ENCODE assay signal across 13 mouse cellular contexts in genomic region chr5:12674134-12674533, GRCm38 (mm10).
"Had no signal": no experiment of that assay in that cellular context is flagged by ENCODE, and none has a peak within 500 bp of the region (broad histone marks: within the 10 kb centered on the region; RNA-seq: fewer than 3 reads in every experiment).

No protein-coding gene starts in this region.

- H3K9me3 ChIP-seq: embryonic facial prominence, embryonic 12.5 days; embryonic facial prominence, embryonic 13.5 days; embryonic facial prominence, embryonic 15.5 days; forebrain, embryonic 10.5 days; forebrain, embryonic 12.5 days; forebrain, embryonic 13.5 days; forebrain, embryonic 15.5 days had no signal

- H3K4me2 ChIP-seq: embryonic facial prominence, embryonic 12.5 days; embryonic facial prominence, embryonic 13.5 days; embryonic facial prominence, embryonic 15.5 days; forebrain, embryonic 12.5 days; forebrain, embryonic 13.5 days; forebrain, embryonic 15.5 days had no signal

- H3K27ac ChIP-seq: embryonic facial prominence, embryonic 10.5 days; embryonic facial prominence, embryonic 12.5 days; embryonic facial prominence, embryonic 13.5 days; embryonic facial prominence, embryonic 15.5 days; forebrain, embryonic 10.5 days; forebrain, embryonic 12.5 days; forebrain, embryonic 13.5 days; forebrain, embryonic 15.5 days; gastrocnemius, adult 2 months; heart, adult 2 months had no signal

- ATAC-seq: forebrain, embryonic 13.5 days; forebrain, embryonic 14.5 days; forebrain, embryonic 15.5 days; forebrain, postnatal 0 days had no signal

- H3K27me3 ChIP-seq: embryonic facial prominence, embryonic 12.5 days; embryonic facial prominence, embryonic 13.5 days; embryonic facial prominence, embryonic 15.5 days; forebrain, embryonic 12.5 days; forebrain, embryonic 13.5 days; forebrain, embryonic 15.5 days had no signal

- H3K9ac ChIP-seq: embryonic facial prominence, embryonic 12.5 days; embryonic facial prominence, embryonic 13.5 days; embryonic facial prominence, embryonic 15.5 days; forebrain, embryonic 12.5 days; forebrain, embryonic 13.5 days; forebrain, embryonic 15.5 days; forebrain, postnatal 0 days had no signal

- H3K36me3 ChIP-seq: embryonic facial prominence, embryonic 10.5 days; embryonic facial prominence, embryonic 12.5 days; embryonic facial prominence, embryonic 13.5 days; embryonic facial prominence, embryonic 15.5 days; forebrain, embryonic 10.5 days; forebrain, embryonic 12.5 days; forebrain, embryonic 15.5 days had no signal

- H3K4me1 ChIP-seq: embryonic facial prominence, embryonic 12.5 days; embryonic facial prominence, embryonic 13.5 days; embryonic facial prominence, embryonic 15.5 days; forebrain, embryonic 10.5 days; forebrain, embryonic 12.5 days; forebrain, embryonic 13.5 days; forebrain, embryonic 15.5 days had no signal

- H3K4me3 ChIP-seq: embryonic facial prominence, embryonic 10.5 days; embryonic facial prominence, embryonic 12.5 days; embryonic facial prominence, embryonic 13.5 days; embryonic facial prominence, embryonic 15.5 days; erythroblast, embryonic 14.5 days; forebrain, embryonic 10.5 days; forebrain, embryonic 12.5 days; forebrain, embryonic 13.5 days; forebrain, embryonic 15.5 days; gastrocnemius, adult 2 months; heart, adult 2 months had no signal
